Mouse (Mus musculus) embryonic facial prominence, embryonic 13.5 days (tissue): ENCODE measurements around the gene Ncapd3. TPM values are rescaled to one million over a fixed set of nuclear protein-coding genes. Genes with fewer than 3 reads are reported as not detected.

Experiments
- ATAC-seq: fragments of 200-750 bp; cut with Nextera tagmentation; 2 replicates; pipeline ENCODE4 v1.8.0; 2017; ENCODE audit warnings: low read depth; ENCODE audit not compliant: insufficient number of reproducible peaks, insufficient read depth, low FRiP score, low TSS enrichment
- H3K27ac ChIP-seq: fragments of 300-500 bp; sonication (generic); 2 replicates; pipeline ENCODE4 v1.5.1; 2015; ENCODE audit warnings: moderate library complexity, mild to moderate bottlenecking, inconsistent platforms
- H3K27me3 ChIP-seq: fragments of 300-500 bp; sonication (generic); 2 replicates; pipeline ENCODE4 v1.6.1; 2015; ENCODE audit warnings: mild to moderate bottlenecking, inconsistent platforms
- H3K36me3 ChIP-seq: fragments of 300-500 bp; sonication (generic); 2 replicates; pipeline ENCODE4 v1.6.1; 2015; ENCODE audit warnings: mild to moderate bottlenecking, inconsistent platforms
- H3K4me1 ChIP-seq: fragments of 300-500 bp; sonication (generic); 2 replicates; pipeline ENCODE4 v1.6.1; 2015; ENCODE audit warnings: inconsistent platforms
- H3K4me2 ChIP-seq: fragments of 300-500 bp; sonication (generic); 2 replicates; pipeline ENCODE4 v1.6.1; 2015; ENCODE audit warnings: moderate library complexity, mild to moderate bottlenecking, inconsistent platforms
- H3K4me3 ChIP-seq: fragments of 300-500 bp; sonication (generic); 2 replicates; pipeline ENCODE4 v1.5.1; 2015; ENCODE audit warnings: mild to moderate bottlenecking, inconsistent platforms
- H3K9ac ChIP-seq: fragments of 300-500 bp; sonication (generic); 2 replicates; pipeline ENCODE4 v1.6.1; 2015; ENCODE audit warnings: mild to moderate bottlenecking, inconsistent platforms
- H3K9me3 ChIP-seq: fragments of 300-500 bp; sonication (generic); 2 replicates; pipeline ENCODE4 v1.6.1; 2016; ENCODE audit warnings: inconsistent platforms
- WGBS: fragments of 180-500 bp; shearing (Covaris S2); methylation state at CpG from one replicate; pipeline ENCODE4 v1.1.7; 2015; ENCODE audit warnings: mixed read lengths; 5-methylcytosine and 5-hydroxymethylcytosine counted together
- polyA plus RNA-seq: library from polyadenylated mRNA; unstranded; fragments of >200 nt; fragmentation: Nextera tagmentation; extraction: Ambion mirVana; gene quantifications from 2 replicates; pipeline ENCODE4 v1.2.1, GENCODE M21; 2015

Gene Ncapd3
- polyA plus RNA-seq, 1 experiment from 2014 or later: 27.2 TPM

DNA sequence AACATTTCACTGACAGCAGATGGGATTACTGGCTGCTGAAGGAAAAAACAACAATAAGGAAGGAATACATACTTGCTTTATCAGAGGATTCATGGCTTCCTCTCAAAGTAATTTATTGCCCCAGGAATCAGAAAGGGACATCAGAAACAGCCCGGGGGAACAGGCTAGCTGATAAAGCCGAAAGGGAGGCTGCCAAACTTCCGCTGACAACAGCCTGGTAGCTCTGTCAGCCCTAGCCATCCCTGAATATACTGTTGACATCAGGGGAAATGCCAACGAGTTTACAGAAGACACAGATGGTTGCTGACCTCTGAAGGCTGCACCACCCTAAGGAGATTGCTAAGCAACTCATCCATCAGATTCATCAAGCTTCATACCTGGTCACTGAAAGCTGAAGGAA lies 98.7 kb downstream of the Ncapd3 start:
- H3K4me3 ChIP-seq: no peak overlapping the region
- no peaks in the 10 kb centered on the region for H3K9me3 ChIP-seq
- H3K36me3 ChIP-seq: peaks cover 4% of the 10 kb centered on the region; the same call in 1 of the 2 replicates
- H3K9ac ChIP-seq: no peak overlapping the region
- 86% methylated on average over 4 of the region's 4 CpGs for WGBS
- H3K27ac ChIP-seq: no peak overlapping the region
- H3K4me2 ChIP-seq: no peak overlapping the region
- no peak for ATAC-seq
- H3K27me3 ChIP-seq: no peaks in the 10 kb centered on the region
- H3K4me1 ChIP-seq: no peaks in the 10 kb centered on the region

DNA sequence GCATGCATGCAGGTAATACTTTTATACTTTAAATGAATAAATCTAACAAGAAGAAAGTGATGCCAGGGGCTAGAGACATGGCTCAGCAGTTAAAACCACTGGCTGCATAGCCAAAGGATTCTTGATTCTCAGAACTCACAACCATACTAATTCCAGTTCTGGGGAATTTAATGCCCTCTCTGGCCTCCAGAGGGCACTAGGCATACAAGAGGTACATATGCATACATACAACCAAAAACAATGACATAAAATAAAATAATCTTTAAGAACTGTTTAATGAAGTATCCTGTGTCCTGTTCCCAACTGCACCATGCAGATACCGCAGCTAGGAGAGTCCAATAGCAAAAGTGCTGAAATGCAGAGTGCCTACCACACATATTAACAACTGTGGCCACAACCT lies 104.4 kb downstream of the Ncapd3 start:
- H3K4me2 ChIP-seq: no peak overlapping the region
- H3K4me1 ChIP-seq: no peaks in the 10 kb centered on the region
- H3K4me3 ChIP-seq: no peak overlapping the region
- no peak overlapping the region for H3K9ac ChIP-seq
- no peaks in the 10 kb centered on the region for H3K27me3 ChIP-seq
- no peak overlapping the region for H3K27ac ChIP-seq
- 80% methylated on average over 1 of the region's 1 CpGs for WGBS
- no peaks in the 10 kb centered on the region for H3K9me3 ChIP-seq
- no peak for ATAC-seq
- H3K36me3 ChIP-seq: no peaks in the 10 kb centered on the region

DNA sequence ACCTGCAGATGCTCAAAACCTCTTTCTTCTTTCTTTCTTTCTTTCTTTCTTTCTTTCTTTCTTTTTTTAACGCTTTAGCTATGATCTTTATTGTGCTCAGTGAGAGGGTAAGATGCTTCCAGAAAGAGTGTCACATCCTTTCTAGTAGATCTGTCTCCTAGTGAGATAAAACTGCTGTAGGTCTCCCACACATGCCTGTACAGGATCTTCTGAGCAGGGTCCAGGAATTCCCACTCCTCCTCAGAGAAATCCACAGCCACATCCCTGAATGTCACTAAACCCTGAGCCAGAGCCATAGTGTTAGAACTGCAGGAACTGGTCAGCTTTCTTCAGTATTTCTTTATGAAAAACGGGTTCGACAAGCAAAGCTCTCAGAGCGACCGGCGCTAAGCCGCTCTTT lies 105.4 kb downstream of the Ncapd3 start:
- H3K27me3 ChIP-seq: no peaks in the 10 kb centered on the region
- H3K4me2 ChIP-seq: no peak overlapping the region
- H3K9ac ChIP-seq: no peak overlapping the region
- no peak overlapping the region for H3K4me3 ChIP-seq
- no peaks in the 10 kb centered on the region for H3K36me3 ChIP-seq
- H3K4me1 ChIP-seq: no peaks in the 10 kb centered on the region
- 91% methylated on average over 7 of the region's 7 CpGs for WGBS
- no peak for ATAC-seq
- no peak overlapping the region for H3K27ac ChIP-seq
- no peaks in the 10 kb centered on the region for H3K9me3 ChIP-seq

DNA sequence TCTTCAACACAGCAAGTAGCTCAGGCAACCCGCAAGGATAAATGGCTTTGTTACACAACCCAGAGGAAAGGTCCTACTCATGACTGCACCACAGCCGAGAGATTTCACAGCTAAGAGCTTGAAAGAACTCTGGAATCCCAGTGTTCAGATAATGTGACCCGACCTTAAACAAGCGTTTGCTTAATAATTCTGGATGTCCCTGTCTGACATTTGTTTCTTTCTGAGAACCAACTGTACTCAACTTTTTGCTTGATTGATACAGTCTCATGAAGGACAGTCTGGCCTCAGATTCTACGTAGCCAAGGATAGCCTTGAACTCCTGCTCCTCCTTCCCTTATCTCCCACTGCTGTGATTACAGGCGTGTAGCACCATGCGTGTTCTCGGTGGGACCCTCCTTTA lies 106.7 kb downstream of the Ncapd3 start:
- no peak overlapping the region for H3K4me2 ChIP-seq
- H3K27ac ChIP-seq: no peak overlapping the region
- 89% methylated on average over 8 of the region's 8 CpGs for WGBS
- no peaks in the 10 kb centered on the region for H3K27me3 ChIP-seq
- peaks cover 8% of the 10 kb centered on the region for H3K36me3 ChIP-seq
- no peak overlapping the region for H3K9ac ChIP-seq
- no peaks in the 10 kb centered on the region for H3K9me3 ChIP-seq
- no peaks in the 10 kb centered on the region for H3K4me1 ChIP-seq
- ATAC-seq: no peak
- no peak overlapping the region for H3K4me3 ChIP-seq

DNA sequence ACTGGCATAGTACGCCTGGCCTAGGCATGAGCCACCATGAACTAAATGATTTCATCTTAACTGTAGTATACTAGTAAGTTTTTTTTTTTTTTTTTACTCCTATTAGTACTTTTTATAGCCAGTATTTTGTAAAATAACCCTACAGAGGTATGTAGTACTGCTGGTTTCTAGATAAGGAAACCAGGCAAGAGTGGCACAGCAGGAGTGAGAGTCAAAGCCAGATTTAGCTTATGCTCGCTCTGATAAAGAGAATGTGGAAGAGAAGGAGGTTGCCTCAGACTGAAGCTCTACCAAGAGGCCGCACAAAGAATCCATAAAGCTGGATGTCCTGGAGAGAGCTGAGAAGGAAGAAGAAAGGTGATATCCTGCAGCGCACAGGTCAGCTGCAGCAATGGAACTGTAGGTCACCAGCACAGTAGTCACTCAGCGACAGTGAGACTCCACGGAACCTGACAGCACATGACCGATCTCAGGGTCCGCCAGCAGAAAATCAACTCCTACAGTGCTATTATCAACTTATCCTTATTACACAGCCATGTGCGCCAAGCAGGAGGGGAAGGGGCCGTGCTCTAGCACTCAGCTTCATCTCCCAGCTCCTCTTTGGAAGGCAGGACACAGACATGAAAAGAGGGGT lies 110.6 kb downstream of the Ncapd3 start:
- no peaks in the 10 kb centered on the region for H3K27me3 ChIP-seq
- H3K4me2 ChIP-seq: no peak overlapping the region
- no peaks in the 10 kb centered on the region for H3K4me1 ChIP-seq
- peaks cover 19% of the 10 kb centered on the region for H3K36me3 ChIP-seq
- no peak overlapping the region for H3K9ac ChIP-seq
- WGBS: 98% methylated on average over 10 of the region's 10 CpGs
- no peak for ATAC-seq
- H3K9me3 ChIP-seq: no peaks in the 10 kb centered on the region
- H3K27ac ChIP-seq: no peak overlapping the region
- no peak overlapping the region for H3K4me3 ChIP-seq

DNA sequence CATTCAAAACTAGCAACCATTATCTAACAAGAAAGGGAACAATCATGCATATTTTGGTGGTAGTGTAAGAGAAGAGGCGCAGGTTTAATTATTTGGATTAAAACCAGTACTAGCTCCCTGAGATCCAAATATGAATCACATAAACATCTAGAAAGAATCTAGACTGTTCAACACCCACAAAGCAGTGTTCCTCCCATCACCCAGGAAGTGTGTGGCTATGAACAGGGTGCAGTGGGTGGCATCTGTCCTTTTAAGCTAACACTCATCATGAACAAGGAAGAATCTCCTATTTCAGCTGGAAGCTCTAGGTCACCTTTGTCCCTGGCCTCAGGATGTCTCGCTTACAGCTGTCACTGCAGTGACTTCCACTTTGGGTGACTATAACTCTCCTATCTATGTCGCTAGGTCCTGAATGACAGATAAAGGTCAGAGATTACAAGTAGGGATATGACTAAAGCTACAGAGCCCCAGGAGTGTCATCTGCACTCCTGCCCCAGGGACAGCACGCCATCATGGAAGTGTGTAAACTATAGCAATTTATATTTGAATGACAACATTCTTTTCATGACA lies 114.4 kb downstream of the Ncapd3 start:
- WGBS: 84% methylated on average over 4 of the region's 4 CpGs

More for the DNA sequence above, 114.4 kb downstream of the Ncapd3 start:
- Histone ChIP-seq H3K9ac (no peak overlapping the region), H3K4me1 (peaks cover 12% of the 10 kb centered on the region; the same call in 1 of the 2 replicates), H3K4me2 (no peak overlapping the region), H3K36me3 (peaks cover 19% of the 10 kb centered on the region), H3K27ac (no peak overlapping the region), H3K9me3 (no peaks in the 10 kb centered on the region), H3K4me3 (no peak overlapping the region), H3K27me3 (no peaks in the 10 kb centered on the region)
- ATAC-seq: no peak

Other genes with a start within 250 kb of the Ncapd3 start
- 3.7 and 6.5 TPM in 2 replicates for gene Glb1l2, start 223.7 kb upstream of the Ncapd3 start, polyA plus RNA-seq
- gene Glb1l3, start 169.3 kb upstream of the Ncapd3 start, polyA plus RNA-seq: not detected in 2 replicates
- not detected in 2 replicates for gene Gm1110, start 107.1 kb upstream of the Ncapd3 start, polyA plus RNA-seq
- 54.1 and 54.5 TPM in 2 replicates for gene Acad8, start 30.6 kb upstream of the Ncapd3 start, polyA plus RNA-seq
- gene Thyn1, start 30.5 kb upstream of the Ncapd3 start, polyA plus RNA-seq: 132 and 154 TPM in 2 replicates
- 36.1 and 40.4 TPM in 2 replicates for gene Vps26b, start 110 bp upstream of the Ncapd3 start, polyA plus RNA-seq
- 94.7 and 97.8 TPM in 2 replicates for gene Jam3, start 125.2 kb downstream of the Ncapd3 start, polyA plus RNA-seq